Mouse (Mus musculus) spleen, adult 18-20 months (tissue): ENCODE data around the gene Oxnad1.
"Not testable (repeated sequence)": the region's sequence is repeated elsewhere in the genome, so short reads cannot be mapped to it uniquely, and the experiment has no call there.

Experiments
- DNase-seq, 2 experiments: peaks; one replicate each; pipeline ENCODE4 v3.0.0; 2022; ENCODE audit warnings: mixed read lengths in 2 of 2

The Oxnad1 gene

DNA sequence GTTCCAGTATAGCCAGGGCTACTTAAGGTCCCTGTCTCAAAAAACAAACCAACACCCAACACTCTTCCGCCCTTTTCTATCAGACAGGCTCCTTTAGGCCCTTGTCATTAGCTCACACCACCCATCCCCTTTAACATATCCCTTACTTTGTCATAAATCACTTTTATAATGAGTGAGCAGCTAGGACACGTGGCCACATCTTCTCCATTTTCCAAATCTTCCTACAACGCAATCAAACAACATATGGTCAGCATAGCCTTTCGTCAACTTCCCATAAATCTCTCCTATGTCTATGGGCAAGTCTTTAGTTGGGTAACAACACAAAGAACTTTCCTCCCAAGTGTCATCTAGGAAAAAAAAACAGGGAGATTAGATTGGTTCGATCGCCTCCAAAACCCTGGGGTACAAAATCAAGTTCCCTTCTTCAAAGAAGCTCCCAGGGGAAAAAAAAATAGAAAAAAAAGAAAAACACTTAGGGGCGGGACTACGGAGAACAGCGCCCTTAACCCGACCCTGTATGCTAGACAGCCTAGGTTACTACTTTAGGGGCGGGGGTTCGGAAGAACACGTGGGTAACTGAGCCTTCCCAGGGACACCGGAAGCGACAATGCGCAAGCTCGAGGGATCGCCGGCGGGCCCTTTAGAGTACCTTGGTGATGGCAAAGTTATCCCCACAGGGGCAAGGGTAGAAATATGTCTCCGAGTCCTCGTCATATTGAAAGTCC is at the start of gene Oxnad1:
TSS of gene Oxnad1 (plus strand) at position 614 of the 725 bp plus-strand sequence.
- DNase-seq, result no peak

- DNase-seq, result no peak
These were observed 48.7 kb upstream of the Oxnad1 start for GRCm38 (mm10) chr14:32036482-32036881.

DNA sequence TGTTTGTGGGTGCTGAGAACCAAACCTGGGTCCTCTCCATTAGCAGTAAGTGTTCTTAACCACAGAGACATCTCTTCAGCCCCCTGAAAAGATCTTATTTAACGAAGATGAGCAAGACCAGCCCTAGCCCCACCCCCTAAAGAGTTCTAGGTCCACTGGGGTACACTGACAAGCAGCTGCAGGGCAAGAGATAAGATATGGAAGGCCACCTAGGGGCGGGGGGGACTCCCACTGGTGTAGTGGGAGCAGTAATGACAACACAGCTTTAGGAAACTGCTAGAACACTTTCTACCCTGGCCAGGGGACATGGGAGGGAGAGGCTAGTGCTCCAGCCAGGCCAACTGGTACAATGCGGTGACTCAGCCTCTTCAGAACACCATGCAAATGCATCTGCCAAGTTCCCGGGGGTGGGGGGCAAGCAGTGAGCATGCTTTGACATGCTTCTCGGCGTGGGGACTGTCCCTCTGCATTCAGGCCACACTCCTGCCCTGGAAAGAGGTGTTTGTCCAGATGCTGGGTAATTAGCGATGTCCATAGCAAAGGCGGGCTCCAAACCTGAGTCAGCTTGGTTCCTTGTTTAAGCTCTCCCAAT is 47.4 kb upstream of the Oxnad1 start:
- no peak for DNase-seq

GRCm38 (mm10) chr14:32042108-32042507 is 43.1 kb upstream of the Oxnad1 start:
- no peak for DNase-seq

DNA sequence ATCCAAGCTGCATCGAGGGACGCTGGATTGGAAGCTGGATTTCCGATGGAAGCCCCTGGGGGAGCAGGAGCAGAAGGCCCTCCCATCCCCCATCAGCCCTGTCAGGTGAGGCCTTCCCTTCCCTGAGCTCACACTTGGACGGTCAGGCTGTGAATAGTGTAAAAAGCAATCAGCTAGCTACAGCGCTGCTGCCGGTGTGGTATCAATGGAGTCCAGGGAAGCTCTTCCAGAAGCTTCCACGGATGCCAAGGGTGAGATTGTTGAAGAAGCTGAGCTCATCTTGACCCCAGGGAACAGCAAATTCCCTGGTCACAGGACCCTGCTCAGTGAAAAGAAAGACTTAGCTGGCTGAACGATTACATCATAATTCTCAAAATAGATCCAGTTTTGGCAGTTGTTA is 38.8 kb upstream of the Oxnad1 start:
- DNase-seq, result no peak

DNA sequence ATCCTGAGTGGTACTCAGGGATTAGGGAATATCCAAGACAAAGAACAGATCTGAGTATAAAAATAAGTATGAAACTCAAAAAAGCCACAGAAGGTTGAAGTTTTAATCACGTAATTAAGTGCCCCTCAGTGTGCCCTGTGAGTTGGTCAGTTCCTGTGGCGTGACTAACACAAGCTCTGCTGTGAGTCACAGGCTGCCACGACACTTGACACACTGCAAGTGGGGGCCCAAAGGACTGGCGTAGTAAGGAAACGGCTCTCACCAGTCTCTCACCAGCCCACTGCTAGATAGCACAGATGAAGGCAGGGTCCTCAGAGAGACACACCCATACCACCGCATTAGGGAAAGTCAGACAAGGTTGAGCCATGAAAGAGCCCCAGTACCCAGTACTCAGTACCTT is 35.0 kb upstream of the Oxnad1 start:
- no peak for DNase-seq

DNA sequence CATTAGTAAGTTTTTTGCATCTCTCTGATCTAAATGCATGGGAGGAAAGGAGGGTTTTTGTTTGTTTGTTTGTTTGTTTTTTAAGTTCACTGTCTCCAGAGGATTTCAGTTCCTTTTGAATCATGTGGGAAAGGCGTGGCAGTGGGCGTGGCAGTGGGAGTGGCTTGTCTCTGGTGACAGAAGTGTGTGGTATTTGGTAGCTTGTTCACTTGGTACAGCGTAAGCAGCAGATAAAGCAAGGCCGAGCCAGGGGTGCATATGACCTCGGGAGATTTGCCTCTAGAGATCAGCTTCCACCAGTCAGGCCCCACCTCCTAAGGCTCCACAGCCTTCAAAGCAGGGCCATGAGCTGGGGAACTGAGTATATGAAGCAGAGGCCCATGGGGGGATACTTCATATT is 31.3 kb upstream of the Oxnad1 start:
- no peak for DNase-seq

GRCm38 (mm10) chr14:32054788-32055187 is 30.4 kb upstream of the Oxnad1 start:
- no peak for DNase-seq

DNA sequence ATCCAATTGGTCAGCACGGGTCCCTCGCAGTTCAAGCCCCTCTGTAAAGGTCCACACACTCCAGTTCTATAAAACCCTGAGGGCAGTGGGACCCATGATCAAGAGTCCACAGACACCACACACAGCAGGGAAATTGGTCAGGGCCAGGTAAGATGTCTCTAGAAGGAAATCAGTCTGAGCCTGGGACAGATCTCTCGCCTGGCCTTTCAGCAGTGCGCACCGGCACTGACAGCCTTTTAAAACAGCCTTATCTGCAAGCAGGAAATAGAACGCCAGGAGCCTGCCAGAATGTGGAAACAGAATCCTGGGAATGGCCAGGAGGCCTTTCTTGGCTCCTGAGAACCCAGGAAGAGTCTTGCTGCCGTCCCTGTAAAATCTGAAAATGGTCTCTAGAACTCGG is 29.4 kb upstream of the Oxnad1 start:
- DNase-seq, result no peak

- DNase-seq, result no peak
These were observed 28.5 kb upstream of the Oxnad1 start for GRCm38 (mm10) chr14:32056675-32057074.

GRCm38 (mm10) chr14:32057664-32058063 is 27.5 kb upstream of the Oxnad1 start:
- DNase-seq, result no peak

- no peak for DNase-seq
These were observed 23.8 kb upstream of the Oxnad1 start for GRCm38 (mm10) chr14:32061398-32061797.

DNA sequence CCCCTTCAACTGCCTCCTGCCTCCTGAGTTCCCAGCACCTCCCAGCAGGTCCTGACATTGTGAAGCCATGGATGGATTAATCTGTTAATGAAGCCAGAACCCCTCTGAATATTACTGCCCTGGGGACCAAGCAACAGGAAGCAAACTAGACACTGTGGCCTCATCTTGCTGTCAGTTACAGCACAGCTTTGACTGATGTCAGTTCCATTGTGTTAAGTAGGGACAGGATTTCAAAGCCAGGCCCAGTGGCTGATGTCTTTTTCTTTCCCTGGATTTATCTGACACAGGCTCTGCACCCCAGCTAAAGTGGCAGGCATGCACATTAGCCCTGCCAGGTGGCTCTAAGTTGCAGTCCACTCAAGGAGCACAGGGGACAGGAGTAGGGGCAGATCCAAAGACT is 12.4 kb upstream of the Oxnad1 start:
- DNase-seq, result no peak

- DNase-seq, result no peak
These were observed 11.9 kb upstream of the Oxnad1 start for GRCm38 (mm10) chr14:32073211-32073685.

DNA sequence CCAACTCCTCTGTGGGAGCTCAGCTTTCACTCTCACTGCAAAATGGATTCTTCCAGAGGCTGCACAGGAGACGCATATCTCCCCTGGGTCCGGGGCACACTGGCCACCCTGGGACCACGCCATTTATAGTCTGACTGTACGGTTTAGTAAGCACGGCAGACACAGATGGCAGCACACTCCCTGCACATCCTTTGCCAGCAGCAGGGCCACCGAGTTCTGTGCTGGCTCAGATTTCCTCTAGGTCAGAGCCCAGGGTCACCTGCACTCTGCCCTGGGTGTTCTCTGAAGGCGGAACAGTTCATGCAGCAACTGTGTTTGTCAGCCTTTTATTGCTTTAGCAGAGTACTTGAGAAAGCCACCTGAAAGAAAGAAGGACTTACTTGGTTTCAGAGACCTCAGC is 11.3 kb upstream of the Oxnad1 start:
- DNase-seq, result no peak

DNA sequence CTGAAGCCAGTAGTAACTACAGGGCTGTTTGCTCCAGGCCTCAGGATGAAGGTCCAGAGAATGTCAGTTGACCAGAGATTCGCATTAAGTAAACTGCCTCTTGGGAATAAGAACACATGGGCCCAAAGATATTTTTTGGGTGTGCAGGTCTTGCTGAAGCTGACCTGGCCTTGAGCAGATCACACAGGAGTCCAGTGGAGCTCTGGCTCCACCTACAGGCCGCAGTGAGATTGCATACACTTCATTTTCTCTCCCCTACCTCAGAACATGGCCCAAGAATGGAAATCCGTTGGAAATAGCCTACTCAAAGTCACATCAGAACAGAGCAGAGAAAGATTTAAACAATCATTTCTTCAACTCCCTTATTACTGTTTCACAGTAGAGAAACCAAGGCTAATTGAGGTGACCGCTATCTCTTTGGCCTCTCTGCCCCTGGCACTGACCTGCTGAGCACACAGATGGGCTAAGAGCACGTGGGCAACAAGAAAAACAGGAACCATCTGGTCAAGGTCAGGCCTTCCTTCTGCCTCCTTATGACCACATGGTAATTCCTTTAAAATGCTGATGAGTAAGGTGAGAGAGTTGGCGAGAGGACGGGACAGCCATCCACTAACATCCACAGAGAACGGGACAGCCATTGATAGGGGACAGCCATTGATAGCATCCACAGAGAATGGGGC is 8.1 kb upstream of the Oxnad1 start:
- peak; percentile 19 to 68 for DNase-seq

DNA sequence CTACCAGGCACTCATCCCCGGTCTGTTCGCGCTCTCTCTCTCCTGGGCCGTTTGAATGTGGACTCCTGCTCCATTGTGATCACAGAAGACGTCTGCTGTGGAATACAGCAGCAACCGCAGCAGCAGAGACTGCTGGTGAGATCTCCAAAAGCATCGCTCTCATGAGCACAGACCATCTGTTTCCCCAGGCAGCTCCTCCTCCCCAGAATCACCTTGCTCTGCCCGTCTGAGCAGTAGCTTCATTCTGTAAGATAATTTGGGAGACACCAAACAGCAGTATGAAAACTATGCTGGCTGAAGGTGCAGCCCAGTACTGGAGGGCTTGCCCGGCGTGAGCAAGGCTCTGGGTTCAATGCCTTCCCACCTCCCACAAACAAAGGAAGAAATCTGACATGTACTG is 4.1 kb upstream of the Oxnad1 start:
- DNase-seq, result no peak

- no peak for DNase-seq
These were observed 2.3 kb upstream of the Oxnad1 start for GRCm38 (mm10) chr14:32082891-32083290.

DNA sequence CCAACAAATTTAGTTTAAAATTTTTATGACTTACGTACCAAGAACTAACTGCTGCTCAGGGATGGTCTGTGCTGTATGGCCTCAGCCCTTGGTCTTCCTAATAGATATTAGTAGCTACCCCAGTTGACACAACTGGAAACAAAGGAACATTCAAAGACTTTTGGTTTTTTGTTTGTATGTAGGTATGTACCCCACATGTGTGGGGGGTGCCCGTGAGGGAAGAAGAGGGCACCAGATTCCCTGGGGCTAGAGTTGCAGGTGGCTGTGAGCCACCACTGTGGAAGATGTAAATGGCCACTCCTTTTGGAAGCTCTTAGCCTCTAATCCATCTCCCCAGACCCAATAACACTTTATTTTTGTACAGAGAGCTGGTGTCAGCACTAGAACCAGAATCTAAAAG is 1.7 kb upstream of the Oxnad1 start:
- no peak for DNase-seq

DNA sequence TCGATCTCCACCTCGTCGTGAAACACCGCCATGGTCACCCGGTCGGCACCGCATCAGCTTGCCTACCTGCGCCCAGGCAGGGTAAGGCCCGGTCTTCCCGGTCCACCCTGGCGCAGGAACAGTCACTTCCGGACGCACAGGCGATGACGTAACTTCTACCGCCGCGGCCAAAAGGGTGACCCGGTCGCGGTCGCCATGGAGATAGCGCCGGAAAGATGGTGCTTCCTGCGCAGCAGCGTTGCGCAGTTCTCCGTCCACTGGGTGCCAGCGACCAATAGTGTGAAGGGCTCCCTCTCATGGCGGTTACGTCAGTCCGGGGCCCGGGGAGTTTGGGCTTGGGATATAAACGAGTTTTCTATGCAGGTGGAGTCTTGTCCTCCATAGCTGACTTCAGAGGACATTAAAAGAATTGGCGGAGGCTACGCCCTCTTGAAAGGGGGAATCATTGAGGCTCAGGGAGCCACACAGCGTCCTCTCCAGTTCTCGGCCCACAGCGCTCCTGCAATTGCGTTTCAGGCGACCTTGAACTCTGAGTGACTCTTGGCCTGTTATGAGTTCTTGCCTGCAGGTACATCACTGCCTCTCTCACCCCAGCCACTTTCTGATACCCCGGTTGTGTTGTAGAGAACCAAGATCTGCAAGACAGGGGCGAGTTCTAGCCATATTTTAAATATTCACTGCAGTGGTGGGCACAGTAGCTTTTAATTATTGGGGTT is 470 bp downstream of the Oxnad1 start, which contains the start of gene Dph3:
TSS of gene Dph3 (minus strand) at position 244 of the 716 bp plus-strand sequence.
- DNase-seq, result peak; percentile 97 to 98

DNA sequence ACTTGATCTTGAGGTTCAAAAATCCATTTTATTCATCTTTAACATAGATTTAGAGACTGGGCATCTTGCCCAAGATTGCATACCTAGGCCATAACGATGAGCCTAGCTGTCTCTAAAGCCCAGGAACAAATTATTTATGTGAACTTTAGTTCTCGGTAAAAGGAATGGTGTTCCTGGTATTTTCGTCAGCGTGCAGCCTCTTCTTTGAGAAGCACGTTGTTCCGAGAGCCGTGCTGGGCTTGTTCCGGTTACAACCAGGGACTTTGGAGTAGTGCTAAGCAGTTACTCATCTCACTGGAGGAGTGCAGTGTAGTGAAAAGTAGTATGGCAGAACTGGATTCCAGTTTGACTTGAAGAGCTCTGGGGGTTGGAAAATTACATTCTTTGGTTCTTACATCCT is 1.1 kb downstream of the Oxnad1 start:
- no peak for DNase-seq

DNA sequence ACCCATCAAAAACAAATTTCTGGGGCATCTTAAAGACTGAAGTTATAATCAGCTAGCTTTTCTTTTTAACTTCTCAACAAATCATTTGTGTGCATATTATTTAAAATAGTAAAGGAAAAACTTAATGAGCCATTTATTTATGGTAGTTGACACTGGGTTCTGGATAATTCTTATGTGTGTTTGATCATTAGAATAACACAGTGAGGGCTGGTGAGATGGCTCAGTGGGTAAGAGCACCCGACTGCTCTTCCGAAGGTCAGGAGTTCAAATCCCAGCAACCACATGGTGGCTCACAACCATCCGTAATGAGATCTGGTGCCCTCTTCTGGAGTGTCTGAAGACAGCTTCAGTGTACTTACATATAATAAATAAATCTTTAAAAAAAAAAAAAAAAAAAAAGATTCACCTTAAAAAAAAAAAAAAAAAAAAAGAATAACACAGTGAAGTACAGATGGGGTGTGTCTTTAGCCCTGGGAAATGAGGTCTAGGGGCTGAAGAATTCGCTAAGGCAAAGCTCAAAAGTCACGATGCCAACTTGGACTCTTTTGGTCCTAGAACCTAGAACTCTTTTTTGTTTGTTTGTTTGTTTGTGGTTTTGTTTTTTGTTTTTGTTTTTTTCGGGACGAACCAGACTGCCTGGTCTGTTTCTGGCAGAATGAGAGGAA is 2.5 kb downstream of the Oxnad1 start:
- DNase-seq, result not testable (repeated sequence)

DNA sequence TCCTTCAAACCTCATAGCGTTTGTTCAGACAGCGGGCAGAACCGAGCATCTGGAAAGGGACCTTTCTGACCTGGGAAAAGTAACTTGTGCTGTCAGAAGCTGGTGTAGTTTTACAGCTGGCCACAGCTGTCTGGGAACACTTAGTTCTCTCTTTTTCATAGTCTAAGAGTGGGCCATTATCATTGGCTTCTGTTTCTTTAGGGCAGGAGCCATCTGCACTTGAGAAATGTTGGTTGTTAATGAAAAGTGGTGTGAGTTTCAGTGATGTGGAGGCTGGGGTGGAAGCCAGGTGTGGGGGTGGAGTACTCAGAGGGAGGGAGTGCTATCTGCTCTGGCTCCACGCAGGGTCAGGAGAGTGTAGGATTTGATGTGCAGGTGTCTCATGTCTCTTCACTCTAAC is 6.0 kb downstream of the Oxnad1 start:
- no peak for DNase-seq
